Mouse (Mus musculus) liver, postnatal 0 days (tissue): Measurements from ENCODE around the gene Snx29.

Experiments used
- CTCF ChIP-seq: sonication (generic); IDR thresholded peaks from 2 replicates; pipeline ENCODE4 v1.5.1; 2016; ENCODE audit warnings: antibody characterized with exemption, low read depth
- EP300 ChIP-seq: IDR thresholded peaks from 2 replicates; pipeline ENCODE4 v1.6.1; 2016; ENCODE audit warnings: antibody characterized with exemption, low read depth, mild to moderate bottlenecking

GRCm38 (mm10) chr16:11389324-11389723, 66.6 kb downstream of the Snx29 start:
- no peak for TF ChIP-seq CTCF
- no peak for TF ChIP-seq EP300
